Mouse (Mus musculus) megakaryocyte, embryonic 14.5 days (primary cell): ENCODE data around the gene Pla2r1. TPM values are rescaled to one million over a fixed set of nuclear protein-coding genes. Genes with fewer than 3 reads are reported as not detected.

Source experiments
- H3K27me3 ChIP-seq: replicated peaks from 2 replicates; pipeline ENCODE3; 2012; ENCODE audit warnings: inconsistent platforms
- H3K36me3 ChIP-seq: replicated peaks from 2 replicates; pipeline ENCODE3; 2012; ENCODE audit warnings: low read length, inconsistent platforms, mixed read lengths
- H3K4me1 ChIP-seq: 2 replicates; pipeline ENCODE4 v1.6.1; 2012; ENCODE audit warnings: inconsistent platforms
- H3K4me3 ChIP-seq: replicated peaks from 2 replicates; pipeline ENCODE3; 2012; ENCODE audit warnings: moderate library complexity, mild to moderate bottlenecking, inconsistent platforms
- H3K9me3 ChIP-seq: 2 replicates; pipeline ENCODE4 v1.6.1; 2012; ENCODE audit warnings: inconsistent platforms
- FLI1 ChIP-seq: IDR thresholded peaks from 2 replicates; pipeline ENCODE4 v1.6.1; 2012; ENCODE audit warnings: low read length, inconsistent platforms, mixed read lengths
- GATA1 ChIP-seq: IDR thresholded peaks from 3 replicates; pipeline ENCODE4 v1.6.1; 2012; ENCODE audit warnings: mixed read lengths, low read length, inconsistent platforms, borderline replicate concordance
- polyA plus RNA-seq: library from polyadenylated mRNA; stranded (reverse); fragments of >175 nt; gene quantifications from 2 replicates; pipeline ENCODE4 v1.2.3, GENCODE M21; 2012; ENCODE audit warnings: low replicate concordance; ENCODE audit not compliant: insufficient read depth

Gene Pla2r1
- polyA plus RNA-seq, 1 experiment, result not detected

DNA sequence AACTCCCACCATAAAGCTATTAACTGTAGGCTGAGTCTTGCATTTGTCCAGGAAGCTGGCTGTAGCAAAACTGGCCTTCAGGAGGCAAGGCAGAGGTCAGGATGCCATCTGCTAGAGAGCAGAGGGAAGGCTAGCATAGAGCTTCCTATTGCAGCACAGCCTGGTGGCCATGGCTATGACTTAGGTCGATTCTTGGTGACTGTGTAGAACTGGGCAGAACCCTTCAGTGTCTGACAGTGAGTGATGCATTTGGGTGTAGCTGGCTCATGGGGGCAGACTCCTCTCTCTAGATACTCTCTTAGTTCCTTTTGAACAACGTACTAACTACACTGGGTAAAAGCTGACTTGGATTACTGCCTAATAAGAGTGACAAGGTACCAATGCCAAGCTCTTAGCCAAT, 48.0 kb downstream of the Pla2r1 start:
- Histone ChIP-seq H3K4me3 (peak overlapping the region; percentile 81), H3K36me3 (no peaks in the 10 kb centered on the region), H3K27me3 (no peaks in the 10 kb centered on the region), H3K9me3 (peaks cover 8% of the 10 kb centered on the region), H3K4me1 (peaks cover 11% of the 10 kb centered on the region)
- TF ChIP-seq FLI1, result no peak
- TF ChIP-seq GATA1, result no peak

DNA sequence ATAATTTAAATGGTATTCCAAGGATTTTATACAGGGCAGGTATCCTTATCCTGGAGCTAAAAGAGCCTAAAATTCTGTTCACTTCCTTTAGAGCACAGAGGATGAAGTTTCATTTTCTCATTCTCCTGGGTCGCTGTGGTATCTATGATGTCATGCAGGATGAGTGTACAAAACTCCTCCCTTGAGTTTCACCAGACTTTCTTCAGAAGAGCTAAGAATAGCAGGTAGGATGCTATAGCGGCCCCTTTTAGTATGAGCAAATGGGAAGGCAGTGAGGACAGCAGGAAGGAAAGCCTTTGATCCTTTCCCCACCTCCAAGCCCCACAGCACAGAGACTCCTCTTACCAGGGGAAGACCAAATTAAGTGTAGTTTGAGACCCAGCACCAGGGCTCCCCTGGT, 48.4 kb downstream of the Pla2r1 start:
- H3K27me3 ChIP-seq, result no peaks in the 10 kb centered on the region
- H3K36me3 ChIP-seq, result no peaks in the 10 kb centered on the region
- H3K4me1 ChIP-seq, result peaks cover 11% of the 10 kb centered on the region
- peak overlapping the region; percentile 81 for H3K4me3 ChIP-seq
- TF ChIP-seq FLI1 (no peak), GATA1 (no peak)
- peaks cover 8% of the 10 kb centered on the region for H3K9me3 ChIP-seq

- no peaks in the 10 kb centered on the region for H3K27me3 ChIP-seq
- peaks cover 8% of the 10 kb centered on the region for H3K9me3 ChIP-seq
- no peak for TF ChIP-seq GATA1
- TF ChIP-seq FLI1, result no peak
- peaks cover 11% of the 10 kb centered on the region for H3K4me1 ChIP-seq
- no peak overlapping the region for H3K4me3 ChIP-seq
- H3K36me3 ChIP-seq, result no peaks in the 10 kb centered on the region
These were observed 49.1 kb downstream of the Pla2r1 start for GRCm38 (mm10) chr2:60503991-60504390.

DNA sequence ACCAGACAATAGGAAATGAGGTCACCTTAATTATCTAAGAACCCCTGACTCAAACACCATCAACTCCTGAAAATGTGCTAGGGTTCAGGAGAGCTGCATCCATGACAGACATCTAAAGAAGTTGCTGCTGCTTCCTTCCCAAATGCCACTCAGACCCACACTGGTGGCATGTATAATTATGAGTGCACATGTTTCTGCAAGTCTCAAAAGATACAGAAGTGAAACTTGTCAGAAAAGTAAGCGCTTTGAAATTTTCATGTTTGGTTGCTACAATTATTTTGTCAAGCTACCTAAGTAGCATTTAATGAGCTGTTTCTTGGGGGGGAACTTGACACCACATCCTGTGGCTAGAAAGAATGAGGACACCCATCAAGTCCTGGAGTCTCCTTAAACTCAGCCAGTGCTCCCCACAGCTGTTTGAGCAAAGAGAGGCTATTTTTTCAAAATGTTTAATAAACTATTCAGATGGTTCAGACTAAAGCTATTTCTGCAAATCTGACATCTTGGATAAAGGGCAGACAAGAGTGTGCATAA, 52.5 kb downstream of the Pla2r1 start:
- Histone ChIP-seq H3K27me3 (no peaks in the 10 kb centered on the region), H3K9me3 (no peaks in the 10 kb centered on the region), H3K36me3 (no peaks in the 10 kb centered on the region), H3K4me1 (peaks cover 11% of the 10 kb centered on the region), H3K4me3 (no peak overlapping the region)
- TF ChIP-seq FLI1 (no peak), GATA1 (no peak)

- Histone ChIP-seq H3K27me3 (no peaks in the 10 kb centered on the region), H3K4me3 (no peak overlapping the region), H3K9me3 (peaks cover 7% of the 10 kb centered on the region; the same call in 1 of the 2 replicates), H3K36me3 (no peaks in the 10 kb centered on the region), H3K4me1 (no peaks in the 10 kb centered on the region)
- TF ChIP-seq FLI1 (no peak), GATA1 (no peak)
These were observed 73.2 kb downstream of the Pla2r1 start for GRCm38 (mm10) chr2:60479906-60480305.

DNA sequence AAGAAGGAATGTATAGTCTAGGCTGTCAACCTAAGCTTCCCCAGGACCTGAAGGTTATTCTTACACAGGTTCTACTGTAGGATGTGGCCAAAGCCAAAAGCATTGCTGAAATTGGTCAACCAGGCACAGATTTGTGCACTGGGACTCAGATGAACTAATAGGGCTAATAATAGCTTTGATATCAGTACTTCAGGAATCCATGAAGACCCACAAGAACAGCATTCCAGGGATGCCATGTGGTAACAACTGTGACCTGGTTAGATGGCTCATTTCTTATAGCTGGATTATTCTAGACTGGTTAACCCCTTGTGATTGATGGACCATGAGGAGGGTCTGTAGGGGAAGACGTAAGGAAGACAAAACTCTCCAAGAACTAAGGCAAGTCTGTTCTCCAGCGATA, 74.3 kb downstream of the Pla2r1 start:
- Histone ChIP-seq H3K4me3 (no peak overlapping the region), H3K9me3 (peaks cover 9% of the 10 kb centered on the region), H3K27me3 (no peaks in the 10 kb centered on the region), H3K36me3 (no peaks in the 10 kb centered on the region), H3K4me1 (no peaks in the 10 kb centered on the region)
- TF ChIP-seq GATA1 (no peak), FLI1 (no peak)

- TF ChIP-seq GATA1, result no peak
- no peaks in the 10 kb centered on the region for H3K36me3 ChIP-seq
- H3K4me3 ChIP-seq, result no peak overlapping the region
- H3K27me3 ChIP-seq, result no peaks in the 10 kb centered on the region
- no peaks in the 10 kb centered on the region for H3K4me1 ChIP-seq
- peaks cover 17% of the 10 kb centered on the region for H3K9me3 ChIP-seq
These were observed 84.0 kb downstream of the Pla2r1 start for GRCm38 (mm10) chr2:60468901-60469770.

GRCm38 (mm10) chr2:60452376-60452775, 100.7 kb downstream of the Pla2r1 start:
- Histone ChIP-seq H3K9me3 (no peaks in the 10 kb centered on the region; the same call in 1 of the 2 replicates), H3K36me3 (no peaks in the 10 kb centered on the region), H3K4me3 (no peak overlapping the region), H3K4me1 (peaks cover 6% of the 10 kb centered on the region), H3K27me3 (peaks cover 6% of the 10 kb centered on the region)
- no peak for TF ChIP-seq FLI1
- TF ChIP-seq GATA1, result no peak

- Histone ChIP-seq H3K36me3 (no peaks in the 10 kb centered on the region), H3K9me3 (no peaks in the 10 kb centered on the region; the same call in 1 of the 2 replicates), H3K27me3 (peaks cover 6% of the 10 kb centered on the region), H3K4me3 (no peak overlapping the region), H3K4me1 (peaks cover 6% of the 10 kb centered on the region)
- TF ChIP-seq GATA1 (no peak), FLI1 (no peak)
These were observed 101.9 kb downstream of the Pla2r1 start for GRCm38 (mm10) chr2:60451119-60451773.

GRCm38 (mm10) chr2:60449732-60450131, 103.4 kb downstream of the Pla2r1 start:
- TF ChIP-seq GATA1 (no peak), FLI1 (no peak)
- Histone ChIP-seq H3K4me3 (no peak overlapping the region), H3K4me1 (peaks cover 6% of the 10 kb centered on the region), H3K9me3 (no peaks in the 10 kb centered on the region; the same call in 1 of the 2 replicates), H3K36me3 (no peaks in the 10 kb centered on the region), H3K27me3 (peaks cover 6% of the 10 kb centered on the region)
